Mouse (Mus musculus) hindbrain, embryonic 16.5 days (tissue): ENCODE measurements around the gene Ifi205. TPM values are rescaled to one million over a fixed set of nuclear protein-coding genes. Genes with fewer than 3 reads are reported as not detected.
"Not testable (repeated sequence)": the region's sequence is repeated elsewhere in the genome, so short reads cannot be mapped to it uniquely, and the experiment has no call there.

Source experiments
- ATAC-seq: fragments of 200-750 bp; cut with Nextera tagmentation; 2 replicates; pipeline ENCODE4 v1.8.0; 2017; ENCODE audit warnings: moderate TSS enrichment, moderate library complexity
- H3K27ac ChIP-seq: fragments of 300-500 bp; sonication (generic); 2 replicates; pipeline ENCODE4 v1.5.1; 2014; ENCODE audit warnings: low read depth, mild to moderate bottlenecking, control low read depth, low read length, moderate library complexity
- H3K27me3 ChIP-seq: fragments of 300-500 bp; sonication (generic); replicated peaks from 2 replicates; pipeline ENCODE4 v1.6.1; 2014; ENCODE audit warnings: low read length; ENCODE audit not compliant: control insufficient read depth, insufficient read depth
- H3K36me3 ChIP-seq: fragments of 300-500 bp; sonication (generic); 2 replicates; pipeline ENCODE4 v1.6.1; 2014; ENCODE audit warnings: mild to moderate bottlenecking, low read length, moderate library complexity, mixed read lengths; ENCODE audit not compliant: control insufficient read depth, insufficient read depth
- H3K4me1 ChIP-seq: fragments of 300-500 bp; sonication (generic); 2 replicates; pipeline ENCODE4 v1.6.1; 2014; ENCODE audit warnings: low read depth, low read length; ENCODE audit not compliant: control insufficient read depth, insufficient read depth
- H3K4me2 ChIP-seq: fragments of 300-500 bp; sonication (generic); 2 replicates; pipeline ENCODE4 v1.6.1; 2014; ENCODE audit warnings: mild to moderate bottlenecking, low read length, control low read depth, moderate library complexity
- H3K4me3 ChIP-seq: fragments of 300-500 bp; sonication (generic); 2 replicates; pipeline ENCODE4 v1.5.1; 2014; ENCODE audit warnings: mild to moderate bottlenecking, low read length, control low read depth, moderate library complexity
- H3K9ac ChIP-seq: fragments of 300-500 bp; sonication (generic); 2 replicates; pipeline ENCODE4 v1.6.1; 2014; ENCODE audit warnings: low read depth, mild to moderate bottlenecking, control low read depth, low read length, moderate library complexity
- H3K9me3 ChIP-seq: fragments of 300-500 bp; sonication (generic); 2 replicates; pipeline ENCODE4 v1.6.1; 2014; ENCODE audit warnings: mild to moderate bottlenecking, low read length, moderate library complexity; ENCODE audit not compliant: control insufficient read depth
- WGBS: fragments of 180-500 bp; shearing (Covaris S2); extraction: QIAGEN DNeasy Blood & Tissue Kit; methylation state at CpG from one replicate; pipeline ENCODE4 v1.1.7; 2014; 5-methylcytosine and 5-hydroxymethylcytosine counted together
- polyA plus RNA-seq: library from polyadenylated mRNA; unstranded; fragments of >200 nt; fragmentation: Nextera tagmentation; extraction: Ambion mirVana; gene quantifications from 2 replicates; pipeline ENCODE4 v1.2.1, GENCODE M21; 2015

Gene Ifi205
- polyA plus RNA-seq, 1 experiment from 2014 or later = not detected

- ATAC-seq = not testable (repeated sequence)
These were observed 48.8 kb downstream of the Ifi205 start, which contains the start of gene Ifi202b for GRCm38 (mm10) chr1:173982694-173983305. Gene Ifi202b, minus strand, starts transcription at chr1:173982744.

GRCm38 (mm10) chr1:173981038-173981437, 50.6 kb downstream of the Ifi205 start:
- H3K4me2 ChIP-seq, H3K27ac ChIP-seq, H3K36me3 ChIP-seq, H3K27me3 ChIP-seq, H3K4me3 ChIP-seq, H3K4me1 ChIP-seq, H3K9me3 ChIP-seq, H3K9ac ChIP-seq, ATAC-seq: not testable (repeated sequence)
- 65% methylated on average over 3 of the region's 3 CpGs for WGBS

More at GRCm38 (mm10) chr1:173982694-173983305, 48.8 kb downstream of the Ifi205 start, which contains the start of gene Ifi202b:
- H3K27ac ChIP-seq, H3K4me3 ChIP-seq, H3K36me3 ChIP-seq, H3K9ac ChIP-seq, H3K4me2 ChIP-seq, H3K27me3 ChIP-seq, H3K4me1 ChIP-seq, H3K9me3 ChIP-seq: not testable (repeated sequence)
- 92% methylated on average over 6 of the region's 6 CpGs for WGBS

GRCm38 (mm10) chr1:173977622-173978021, 54.0 kb downstream of the Ifi205 start:
- no peaks in the 10 kb centered on the region for H3K36me3 ChIP-seq
- no peak for ATAC-seq
- no peaks in the 10 kb centered on the region for H3K4me1 ChIP-seq
- H3K27me3 ChIP-seq = no peaks in the 10 kb centered on the region
- H3K27ac ChIP-seq = no peak overlapping the region
- no peak overlapping the region for H3K4me3 ChIP-seq
- no peaks in the 10 kb centered on the region for H3K9me3 ChIP-seq
- no peak overlapping the region for H3K9ac ChIP-seq
- H3K4me2 ChIP-seq = no peak overlapping the region

- no peak for ATAC-seq
- no peak overlapping the region for H3K9ac ChIP-seq
- no peaks in the 10 kb centered on the region for H3K9me3 ChIP-seq
- H3K4me3 ChIP-seq = no peak overlapping the region
- H3K4me1 ChIP-seq = no peaks in the 10 kb centered on the region
- no peaks in the 10 kb centered on the region for H3K27me3 ChIP-seq
- H3K36me3 ChIP-seq = no peaks in the 10 kb centered on the region
- H3K4me2 ChIP-seq = no peak overlapping the region
- H3K27ac ChIP-seq = no peak overlapping the region
These were observed 58.5 kb downstream of the Ifi205 start for GRCm38 (mm10) chr1:173973111-173973510.

Other genes with a start within 250 kb of the Ifi205 start
- 0.31 and 0.46 TPM in 2 replicates for gene Ifi211, start 118.8 kb downstream of the Ifi205 start, polyA plus RNA-seq
- 1.3 and 2.0 TPM in 2 replicates for gene Mndal, start 89.3 kb downstream of the Ifi205 start, polyA plus RNA-seq
- 0.65 and 1.2 TPM in 2 replicates for gene Ifi203, start 89.1 kb downstream of the Ifi205 start, polyA plus RNA-seq
- gene Ifi202b, start 49.1 kb downstream of the Ifi205 start, polyA plus RNA-seq = 0.11 TPM in 1 of 2 replicates, not detected in the other
- gene Olfr433, start 8.9 kb upstream of the Ifi205 start, polyA plus RNA-seq = not detected in 2 replicates
- gene Olfr432, start 17.4 kb upstream of the Ifi205 start, polyA plus RNA-seq = not detected in 2 replicates
- gene Olfr430, start 34.8 kb upstream of the Ifi205 start, polyA plus RNA-seq = not detected in 2 replicates
- not detected in 2 replicates for gene Olfr429, start 52.5 kb upstream of the Ifi205 start, polyA plus RNA-seq
- not detected in 2 replicates for gene Olfr427, start 65.1 kb upstream of the Ifi205 start, polyA plus RNA-seq
- gene Olfr231, start 89.4 kb upstream of the Ifi205 start, polyA plus RNA-seq = not detected in 2 replicates
- gene Olfr424, start 99.7 kb upstream of the Ifi205 start, polyA plus RNA-seq = not detected in 2 replicates
- gene Olfr420, start 123.8 kb upstream of the Ifi205 start, polyA plus RNA-seq = not detected in 2 replicates
- gene Spta1, start 141.0 kb upstream of the Ifi205 start, polyA plus RNA-seq = 0.03 and 0.07 TPM in 2 replicates
- not detected in 2 replicates for gene Olfr419, start 220.3 kb upstream of the Ifi205 start, polyA plus RNA-seq